Mouse (Mus musculus): ENCODE measurements at regions not wholly inside any gene's neighbourhood (a gene's known extent, or its start where the extent isn't known, plus 50 kb on each side); places are given as distances from the start of the nearest gene placed in this dataset.

- TF ChIP-seq MAZ (IDR thresholded peaks at IDR 0.05; ENCODE audit: low read depth, low read length) (no peak), KAT2A (conservative IDR thresholded peaks at IDR 0.05; ENCODE audit: low read depth, low read length) (no peak)
These were observed 469.6 kb upstream of the Tbl1xr1 start for GRCm38 (mm10) chr3:21606846-21607245.

All from MEL (cell line).